Mouse (Mus musculus) 3T3-L1 (cell line): Measurements from ENCODE around the gene Dusp6.
A peak's percentile ranks its signal among the peaks of the same experiment; 100 is the strongest.

Experiments
- DNase-seq: peaks from one replicate; pipeline ENCODE4 v3.0.0-alpha.2; 2015; ENCODE audit warnings: low read depth, low spot score

Gene Dusp6

GRCm38 (mm10) chr10:99271016-99271415 is 8.0 kb downstream of the Dusp6 start:
- no peak for DNase-seq

- DNase-seq, result no peak
Measured at GRCm38 (mm10) chr10:99273006-99273405, 10.0 kb downstream of the Dusp6 start.

DNA sequence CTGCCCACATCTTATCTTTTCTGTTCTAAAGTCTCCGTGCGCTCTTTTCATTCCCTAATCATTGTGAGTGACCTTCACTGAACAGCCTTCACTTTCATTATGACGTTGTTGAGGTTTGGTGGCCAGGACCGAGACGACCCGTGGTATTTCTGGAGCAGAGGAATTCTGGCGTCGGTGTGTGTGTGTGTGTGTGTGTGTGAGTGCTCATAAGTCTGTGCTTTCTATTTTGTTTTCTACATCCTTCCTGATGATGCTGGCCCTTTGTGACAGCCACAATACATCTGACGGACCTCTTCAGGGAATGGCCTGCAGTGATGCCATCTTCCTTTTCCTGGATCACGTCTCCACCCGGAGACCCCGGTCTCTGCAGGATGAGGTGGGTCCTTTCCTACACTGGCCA is 11.6 kb downstream of the Dusp6 start:
- DNase-seq, result no peak

DNA sequence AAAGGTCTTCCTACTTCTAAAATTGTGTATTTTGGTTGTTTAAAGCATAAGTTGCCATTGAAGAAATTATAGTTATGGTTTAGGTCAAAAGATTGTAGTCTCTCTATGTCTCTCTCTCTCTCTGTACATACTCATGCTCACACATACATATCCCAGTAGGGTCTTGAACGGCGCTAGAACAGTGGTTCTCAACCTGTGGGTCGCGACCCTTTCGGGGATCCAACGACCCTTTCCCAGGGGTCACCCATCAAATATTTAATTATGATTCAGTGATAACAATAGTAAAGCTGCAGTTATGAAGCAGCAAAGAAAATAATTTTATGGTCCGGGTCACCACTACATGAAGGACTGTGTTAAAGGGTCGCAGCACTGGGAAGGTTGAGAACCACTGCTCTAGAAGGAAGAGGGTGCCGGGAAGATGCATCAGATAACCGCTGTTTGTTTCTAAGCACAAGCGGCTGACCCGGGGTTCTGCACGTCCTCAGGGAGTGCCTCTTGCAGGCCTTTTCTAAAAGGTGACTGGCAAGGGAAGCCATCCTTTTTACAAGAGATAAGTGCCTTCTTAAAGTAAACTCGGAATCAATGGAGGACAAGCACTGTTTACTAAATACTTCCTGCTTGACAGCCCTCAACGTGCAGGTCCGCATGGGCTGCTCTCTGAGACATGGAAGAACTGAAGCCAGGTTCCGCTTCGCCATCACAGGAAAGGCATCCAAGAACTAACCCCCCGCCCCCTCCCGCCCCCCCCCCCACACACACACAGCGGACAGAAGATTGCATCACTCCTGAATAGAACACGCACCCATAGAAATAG is 16.2 kb downstream of the Dusp6 start:
- DNase-seq, result no peak

- no peak for DNase-seq
Measured at GRCm38 (mm10) chr10:99283981-99284385, 21.0 kb downstream of the Dusp6 start.

GRCm38 (mm10) chr10:99284918-99285317 is 21.9 kb downstream of the Dusp6 start:
- DNase-seq, result no peak

GRCm38 (mm10) chr10:99285759-99286158 is 22.7 kb downstream of the Dusp6 start:
- no peak for DNase-seq

DNA sequence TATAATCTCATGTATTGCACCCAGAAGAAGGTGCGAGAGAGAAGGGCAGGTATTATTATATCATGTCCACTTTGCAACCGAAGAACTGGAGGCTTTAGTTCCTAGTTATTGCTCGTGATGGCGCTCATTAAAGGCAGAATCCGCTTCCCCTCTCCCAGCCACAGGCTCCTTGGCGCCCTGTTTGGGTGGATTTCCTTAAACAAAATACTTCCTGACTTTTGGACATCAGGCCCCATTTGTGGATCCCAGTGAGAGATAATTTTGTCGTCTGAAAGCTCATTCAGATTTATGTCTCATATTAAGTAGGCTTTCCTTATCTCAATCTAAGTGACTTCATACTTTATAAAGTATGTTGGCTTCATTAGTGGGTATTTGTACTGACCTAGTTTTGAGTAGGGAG is 23.2 kb downstream of the Dusp6 start:
- no peak for DNase-seq

- no peak for DNase-seq
Measured at GRCm38 (mm10) chr10:99286787-99287186, 23.8 kb downstream of the Dusp6 start.

- DNase-seq, result no peak
Measured at GRCm38 (mm10) chr10:99287206-99287605, 24.2 kb downstream of the Dusp6 start.

DNA sequence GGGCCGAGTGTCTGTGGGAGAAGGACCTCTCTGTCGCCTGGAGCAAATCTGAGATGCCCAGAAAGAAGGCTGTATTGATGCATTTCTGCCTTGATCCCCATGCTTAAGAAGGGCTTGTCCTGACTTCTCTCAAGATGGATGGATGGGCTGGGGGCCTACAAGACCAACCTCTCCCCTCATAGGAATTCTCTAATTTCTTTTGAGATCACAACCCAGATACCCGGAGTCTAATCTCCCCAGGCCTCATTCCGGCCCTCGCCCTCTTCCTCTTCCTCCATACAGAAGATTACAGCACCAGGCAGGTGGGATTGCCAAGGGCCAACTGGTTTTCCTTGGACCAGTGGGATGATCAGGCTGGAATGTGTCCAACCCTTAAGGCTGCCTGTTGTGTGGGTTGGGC is 26.1 kb downstream of the Dusp6 start:
- DNase-seq, result no peak

DNA sequence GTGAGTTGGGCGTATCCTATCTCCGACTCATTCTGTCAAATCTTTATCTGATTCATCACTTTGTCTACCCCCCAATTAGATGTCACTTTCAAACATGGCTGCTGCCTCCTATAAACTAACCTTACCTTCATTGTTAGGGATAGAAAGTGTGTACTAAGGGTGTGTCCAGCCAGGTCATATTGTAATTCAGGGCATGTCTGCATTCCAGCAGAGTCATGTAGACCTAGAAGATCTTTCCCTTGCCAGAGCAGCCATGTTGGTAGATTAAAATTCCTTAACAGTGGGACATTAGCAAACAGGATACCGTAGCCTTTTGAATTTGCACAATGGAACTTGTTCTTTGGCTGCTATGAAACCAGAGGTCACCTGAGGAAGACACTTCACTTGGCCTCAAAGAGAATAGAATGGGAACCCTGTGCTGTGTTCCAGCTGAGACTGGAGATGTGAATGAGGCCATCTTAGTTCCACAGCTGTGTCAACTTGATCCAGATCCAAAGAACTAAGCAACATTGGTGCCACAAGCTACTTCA is 30.1 kb downstream of the Dusp6 start:
- DNase-seq, result no peak

- DNase-seq, result peak; percentile 78
Measured at GRCm38 (mm10) chr10:99297721-99298120, 34.7 kb downstream of the Dusp6 start.

DNA sequence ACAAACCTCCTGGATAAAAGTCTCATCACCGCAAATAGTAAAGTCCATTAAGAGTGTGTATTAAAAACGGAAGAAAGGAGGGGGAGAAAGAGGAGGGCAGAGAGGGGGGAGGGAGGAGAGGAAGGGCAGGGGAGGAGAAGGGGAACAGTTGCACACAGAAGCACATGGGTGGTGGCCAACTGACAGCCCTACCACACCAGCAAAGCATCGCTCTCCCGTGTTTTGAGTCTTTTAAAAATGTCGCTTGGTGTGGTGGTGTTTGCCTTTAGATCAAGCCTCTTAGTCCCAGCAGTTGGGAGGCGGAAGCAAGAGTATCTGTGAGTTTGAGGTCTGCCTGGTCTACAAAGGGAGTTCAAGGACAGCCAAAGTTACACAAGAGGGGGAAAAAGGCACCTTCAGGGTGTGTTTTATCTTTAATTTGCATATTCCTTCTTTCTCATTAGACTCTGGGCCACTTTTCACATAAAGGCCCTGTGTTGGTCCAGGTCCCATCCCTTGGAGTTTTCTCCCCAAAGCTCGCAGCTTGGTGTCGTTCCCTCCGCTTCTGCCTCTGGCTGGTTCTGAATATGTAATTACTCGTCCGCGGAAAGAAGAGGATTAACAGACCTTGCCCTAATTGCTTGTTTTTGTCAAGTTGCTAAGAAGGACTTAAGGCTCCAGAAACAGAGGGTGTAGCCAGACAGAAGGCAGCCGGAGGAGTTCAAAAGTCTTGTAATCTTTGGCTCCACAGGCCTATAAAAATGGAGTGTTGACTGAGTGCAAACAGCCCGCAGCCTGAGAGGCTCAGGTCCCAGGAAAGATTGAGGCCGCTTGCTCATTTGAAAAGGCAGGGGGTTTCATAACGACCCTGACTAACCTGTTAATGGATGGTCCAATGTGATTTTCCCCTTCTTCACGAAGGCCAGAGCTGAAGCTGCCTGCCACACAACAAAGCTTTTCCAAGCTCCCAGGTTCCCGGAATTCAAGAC is 35.6 kb downstream of the Dusp6 start:
- no peak for DNase-seq

GRCm38 (mm10) chr10:99299303-99299702 is 36.3 kb downstream of the Dusp6 start:
- DNase-seq, result no peak

GRCm38 (mm10) chr10:99302051-99302450 is 39.0 kb downstream of the Dusp6 start:
- no peak for DNase-seq

GRCm38 (mm10) chr10:99308837-99309236 is 45.8 kb downstream of the Dusp6 start:
- peak; percentile 58 for DNase-seq

GRCm38 (mm10) chr10:99309617-99310016 is 46.6 kb downstream of the Dusp6 start:
- no peak for DNase-seq

GRCm38 (mm10) chr10:99310204-99310603 is 47.2 kb downstream of the Dusp6 start:
- no peak for DNase-seq

DNA sequence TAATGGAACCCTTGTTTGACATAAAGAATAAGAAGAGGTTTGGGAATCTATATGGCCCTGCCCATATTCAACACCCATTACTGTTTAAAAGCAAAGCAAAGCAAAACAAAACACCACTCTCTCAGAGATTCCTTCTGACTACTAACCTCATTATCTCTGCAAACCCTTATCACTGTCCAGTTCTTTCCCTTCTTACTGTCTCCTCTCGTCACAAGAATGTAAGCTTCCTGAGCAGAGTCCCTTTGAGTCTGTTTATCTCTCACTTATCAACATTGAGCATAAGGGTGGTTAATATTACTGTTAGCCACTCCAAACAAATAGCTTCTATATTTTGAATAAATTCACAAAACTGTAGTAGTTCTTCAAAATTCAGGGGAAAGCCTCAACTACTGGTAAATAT is 48.9 kb downstream of the Dusp6 start:
- no peak for DNase-seq

GRCm38 (mm10) chr10:99314366-99314765 is 51.3 kb downstream of the Dusp6 start:
- DNase-seq, result no peak

- DNase-seq, result no peak
Measured at GRCm38 (mm10) chr10:99317057-99317456, 54.0 kb downstream of the Dusp6 start.
